Mouse (Mus musculus) kidney, postnatal 4 days (tissue): Measurements from ENCODE around the gene Slc39a1.
"Not testable (repeated sequence)": the region's sequence is repeated elsewhere in the genome, so short reads cannot be mapped to it uniquely, and the experiment has no call there.

ENCODE experiments used
- DNase-seq, 2 experiments: peaks; one replicate each; pipeline ENCODE4 v3.0.0; 2021; ENCODE audit warnings: mixed read lengths in 2 of 2

The Slc39a1 gene

DNA sequence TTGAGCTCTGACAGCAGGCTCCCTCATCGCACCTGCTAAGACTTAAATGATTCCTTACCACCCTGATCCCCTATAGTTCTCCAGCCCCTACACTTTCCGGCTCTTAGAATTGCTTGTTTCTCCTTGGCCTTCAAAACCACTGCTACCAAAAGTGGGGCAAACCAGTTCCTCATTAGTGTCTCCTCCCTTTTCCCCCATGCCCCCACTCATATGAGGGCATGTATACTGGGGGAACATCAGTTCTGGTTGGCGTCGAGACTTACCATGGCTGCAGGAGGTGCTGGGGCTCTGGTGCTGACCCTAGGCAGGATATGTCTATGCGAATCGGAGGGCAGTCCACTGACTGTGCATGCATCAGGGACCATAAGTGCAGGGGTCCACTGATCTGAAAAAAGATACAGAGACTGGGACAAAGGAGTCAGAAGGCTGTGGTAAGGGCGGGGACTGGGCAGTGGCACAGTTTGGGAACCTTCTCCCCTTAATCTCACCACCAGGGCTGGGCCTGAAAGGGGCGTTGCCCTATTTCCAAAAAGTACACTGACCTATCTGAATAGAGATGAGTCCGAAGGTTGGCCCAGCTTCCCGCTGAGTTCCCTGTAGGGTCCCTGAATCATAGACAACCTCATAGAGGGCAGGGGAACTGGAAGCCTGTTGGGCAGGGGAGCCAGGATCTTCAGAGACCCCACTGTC, 6.2 kb upstream of the Slc39a1 start:
- DNase-seq = no peak

DNA sequence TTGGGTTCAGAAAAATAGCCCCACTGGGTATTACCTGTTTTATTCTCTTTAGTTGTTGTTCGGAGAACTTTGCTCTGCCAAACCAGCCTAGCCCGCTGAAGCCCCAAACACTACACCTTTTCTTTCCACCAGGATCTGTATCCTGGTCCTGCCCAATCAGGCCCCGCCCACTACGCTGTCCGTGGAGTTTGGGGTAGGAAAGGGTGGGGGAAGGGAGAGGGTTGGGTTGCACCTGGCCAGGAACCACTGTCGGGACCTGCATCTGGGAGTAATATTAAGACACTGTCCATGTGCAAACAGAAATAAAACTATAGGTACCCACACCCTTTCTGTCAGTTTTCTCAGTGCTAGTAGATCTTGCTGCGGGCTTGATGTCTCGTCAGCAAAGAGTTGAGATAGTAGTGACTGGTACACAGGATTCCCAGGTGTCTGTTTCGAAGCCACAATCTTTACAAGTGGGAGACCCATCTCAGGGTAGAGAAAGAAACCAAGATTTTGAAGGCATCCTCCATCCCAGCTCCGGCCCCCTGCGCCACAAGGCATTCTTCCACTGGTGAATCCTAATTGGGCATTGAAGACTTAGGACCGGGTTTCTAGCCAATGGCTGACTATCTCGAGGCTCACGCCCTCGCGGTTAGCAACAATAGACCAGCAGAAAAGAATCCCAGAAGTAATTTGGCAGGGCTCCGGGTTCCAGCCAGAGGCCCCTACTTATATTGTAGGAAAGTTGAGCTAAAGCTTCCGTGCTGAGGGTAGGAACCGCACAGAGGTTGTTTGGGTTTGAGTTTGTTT, 4.8 kb upstream of the Slc39a1 start, which contains the start of gene Creb3l4:
Gene Creb3l4 (minus strand): TSS at position 529 of the 792 bp plus-strand sequence.
- peak; percentile 68 to 77 for DNase-seq

DNA sequence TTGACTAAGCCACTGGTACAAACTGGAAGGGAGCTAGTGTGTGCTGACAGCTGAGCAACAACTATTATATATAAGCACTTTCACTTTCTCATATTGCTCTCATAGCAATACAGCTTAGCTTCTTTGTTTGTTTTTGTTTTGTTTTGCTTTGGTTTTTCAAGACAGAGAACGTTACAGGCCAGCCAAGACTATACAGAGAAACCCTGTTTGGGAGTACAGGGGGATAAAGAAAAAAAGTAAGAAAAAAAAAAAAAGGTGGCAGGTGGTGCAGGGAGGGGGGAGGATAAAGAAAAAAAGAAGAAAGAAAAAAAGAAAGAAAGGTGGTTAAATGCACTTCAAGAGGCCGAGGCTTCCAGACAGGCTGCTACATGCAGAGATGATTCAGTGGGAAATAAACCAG, 2.6 kb upstream of the Slc39a1 start:
- DNase-seq = no peak

DNA sequence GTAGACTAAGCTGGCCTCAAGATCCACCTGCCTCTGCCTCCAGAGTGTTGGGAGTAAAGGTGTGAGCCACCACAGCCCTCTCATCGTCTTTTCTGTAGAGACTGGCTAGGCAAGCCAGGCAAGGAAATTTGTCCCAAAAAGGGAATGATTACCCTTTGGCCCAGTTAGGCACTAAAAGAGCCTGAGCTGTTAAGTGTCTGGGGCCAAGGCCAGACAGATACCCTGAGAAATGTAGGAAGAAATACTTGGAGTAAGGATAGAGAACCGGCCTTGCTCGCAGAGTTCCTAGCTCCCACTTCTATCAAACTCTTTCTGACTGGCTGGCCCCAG, 377 bp upstream of the Slc39a1 start:
- no peak for DNase-seq

DNA sequence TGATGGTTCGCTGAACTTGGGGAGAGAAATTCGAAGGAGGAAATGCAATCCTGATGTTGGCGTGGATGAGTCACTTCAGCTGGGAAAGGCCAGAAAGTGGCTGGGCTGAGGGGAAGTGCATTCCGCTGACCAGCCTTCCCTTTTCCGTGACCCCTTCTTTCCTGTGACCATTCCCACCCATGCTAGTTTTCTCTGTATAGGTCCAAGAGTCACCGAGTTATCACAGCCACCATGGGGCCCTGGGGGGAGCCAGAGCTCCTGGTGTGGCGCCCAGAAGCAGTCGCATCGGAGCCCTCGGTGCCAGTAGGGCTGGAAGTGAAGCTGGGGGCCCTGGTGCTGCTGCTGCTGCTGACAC, 751 bp downstream of the Slc39a1 start:
- DNase-seq = peak; percentile 47 to 71

DNA sequence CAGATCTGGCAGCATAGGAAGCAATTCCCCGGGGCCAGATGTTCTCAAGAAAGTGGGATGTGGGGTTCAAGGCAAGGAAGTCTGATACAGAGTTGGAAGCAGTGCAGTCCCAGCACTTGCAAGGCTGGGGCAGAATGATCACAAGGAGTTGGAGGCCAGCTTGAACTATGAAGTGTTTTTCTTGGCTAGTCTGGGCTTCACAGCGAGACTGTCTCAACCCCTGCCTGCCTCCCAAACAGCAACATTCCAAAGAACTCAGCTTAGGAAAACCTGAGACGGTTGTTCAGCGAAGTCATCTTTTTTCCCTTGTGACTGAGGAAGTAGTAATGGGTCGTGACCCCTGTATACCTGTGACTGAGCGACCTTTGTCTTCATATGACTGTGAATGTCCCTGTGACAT, 2.8 kb downstream of the Slc39a1 start:
- DNase-seq = no peak

DNA sequence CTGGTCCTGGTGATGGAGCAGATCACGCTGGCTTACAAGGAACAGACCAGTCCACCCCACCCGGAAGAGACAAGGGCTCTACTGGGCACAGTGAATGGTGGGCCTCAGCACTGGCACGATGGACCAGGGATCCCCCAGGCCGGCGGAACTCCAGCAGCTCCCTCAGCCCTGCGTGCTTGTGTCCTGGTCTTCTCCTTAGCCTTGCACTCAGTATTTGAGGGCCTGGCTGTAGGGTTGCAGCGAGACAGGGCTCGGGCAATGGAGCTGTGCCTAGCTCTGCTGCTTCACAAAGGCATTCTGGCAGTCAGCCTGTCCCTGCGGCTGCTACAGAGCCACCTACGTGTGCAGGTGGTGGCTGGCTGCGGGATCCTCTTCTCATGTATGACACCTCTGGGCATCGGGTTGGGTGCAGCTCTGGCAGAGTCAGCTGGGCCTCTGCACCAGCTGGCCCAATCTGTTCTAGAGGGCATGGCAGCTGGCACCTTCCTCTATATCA, 3.8 kb downstream of the Slc39a1 start:
- DNase-seq = not testable (repeated sequence)

DNA sequence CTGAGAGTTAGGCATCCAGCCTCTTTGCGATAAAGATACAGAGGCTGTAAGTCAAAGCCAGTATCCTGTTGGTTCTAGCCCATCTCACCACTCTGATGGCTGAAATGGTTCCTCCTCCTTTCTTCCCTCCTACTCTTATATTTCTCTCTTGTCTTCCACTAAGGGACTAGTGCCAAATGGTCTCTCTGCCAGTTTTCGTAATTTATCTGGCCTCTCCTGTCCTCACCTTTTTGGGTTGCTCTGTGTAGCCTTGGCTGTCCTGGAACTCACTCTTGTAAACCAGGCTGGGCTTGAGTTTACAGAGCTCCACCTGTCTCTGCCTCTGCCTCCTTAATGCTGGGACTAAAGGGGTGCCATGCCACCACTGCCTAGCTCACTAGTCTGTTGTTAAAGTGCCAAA, 4.7 kb downstream of the Slc39a1 start:
- DNase-seq = not testable (repeated sequence)

DNA sequence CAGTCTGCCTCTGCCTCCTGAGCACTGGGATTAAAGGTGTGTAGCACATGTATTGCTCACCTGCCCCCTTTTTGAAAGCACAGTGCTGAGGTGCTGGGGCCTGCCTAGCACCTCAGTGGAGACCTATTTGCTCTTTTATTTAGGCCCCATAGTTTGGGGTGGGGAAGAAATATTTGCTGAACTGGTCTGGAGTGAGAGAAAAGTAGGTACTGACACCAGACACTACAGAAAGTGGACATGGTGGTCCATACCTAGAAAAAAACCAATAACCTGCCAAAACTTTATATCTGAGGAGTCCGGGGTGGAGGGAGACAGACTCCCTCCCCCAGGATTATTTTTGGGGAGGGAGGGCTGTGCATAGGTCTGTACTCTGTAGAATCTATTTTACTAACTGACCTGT, 5.2 kb downstream of the Slc39a1 start:
- DNase-seq = not testable (repeated sequence)

DNA sequence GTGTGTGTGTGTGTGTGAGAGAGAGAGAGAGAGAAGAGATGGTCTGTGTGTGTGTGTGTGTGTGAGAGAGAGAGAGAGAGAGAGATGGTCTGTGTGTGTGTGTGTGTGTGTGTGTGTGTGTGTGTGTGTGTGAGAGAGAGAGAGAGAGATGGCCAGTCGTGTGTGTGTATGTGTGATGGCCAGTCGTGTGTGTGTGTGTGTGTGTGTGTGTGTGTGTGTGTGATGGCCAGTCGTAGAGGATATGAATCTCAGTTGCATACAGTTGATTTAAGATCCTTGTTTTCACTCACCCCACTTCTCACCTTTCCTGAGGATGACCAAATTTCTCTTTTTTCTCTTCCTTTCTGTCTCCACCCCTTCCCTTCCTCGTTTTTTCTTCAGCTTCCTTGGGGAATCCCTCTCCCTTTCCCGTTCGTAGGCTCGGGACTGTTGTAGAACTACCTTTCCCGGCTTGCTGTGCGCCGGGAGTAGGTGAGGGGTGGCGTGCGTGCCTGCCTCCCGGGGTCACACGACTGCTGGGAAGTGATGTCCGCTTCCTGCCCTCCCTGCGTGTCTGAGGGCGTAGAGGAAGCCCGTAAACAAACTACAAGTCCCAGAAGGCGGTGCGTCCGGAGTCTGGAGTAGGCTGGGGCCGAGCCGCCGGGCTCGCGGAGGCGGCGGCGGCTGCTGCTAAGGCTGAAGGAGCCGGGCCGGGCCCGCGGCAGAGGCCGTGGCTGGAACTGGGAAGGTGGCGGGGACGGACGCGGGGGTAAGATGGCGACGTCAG, 5.9 kb downstream of the Slc39a1 start, which contains the start of gene Crtc2:
Gene Crtc2 (plus strand): TSS at position 511 of the 766 bp plus-strand sequence.
- peak; percentile 94 to 97 for DNase-seq

DNA sequence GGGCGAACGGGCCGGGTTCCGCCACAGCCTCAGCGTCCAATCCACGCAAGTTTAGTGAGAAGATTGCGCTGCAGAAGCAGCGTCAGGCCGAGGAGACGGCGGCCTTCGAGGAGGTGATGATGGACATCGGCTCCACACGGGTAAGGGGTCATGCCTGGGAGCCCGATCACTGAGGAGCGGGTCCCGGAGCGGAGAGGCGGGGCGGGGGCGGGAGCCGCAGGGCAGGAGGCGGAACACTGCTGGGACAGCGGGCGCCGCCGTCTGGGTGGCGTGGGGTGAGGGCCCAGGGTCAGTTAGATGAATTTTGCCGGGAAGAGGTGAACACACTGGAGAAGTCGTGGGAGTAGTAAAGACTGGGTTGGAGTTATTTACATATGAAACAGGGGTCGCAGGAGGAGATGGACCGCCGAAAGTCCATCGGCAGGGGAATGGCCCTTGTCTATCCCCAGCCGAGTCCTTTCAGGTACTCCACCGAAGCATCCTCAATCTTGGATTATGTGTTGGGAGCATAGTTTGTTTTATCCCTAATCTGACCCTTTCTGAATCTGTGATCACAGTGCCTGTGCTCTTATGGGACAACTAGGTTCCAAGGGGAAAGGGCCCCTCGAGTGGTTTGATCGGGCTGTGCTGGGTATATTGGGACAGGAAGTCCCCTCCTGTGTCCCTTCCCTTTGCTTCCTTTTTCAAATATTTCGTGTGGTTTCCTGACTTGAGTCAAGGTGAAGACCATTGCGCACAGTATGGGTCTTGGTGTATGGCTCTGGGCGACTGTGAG, 6.6 kb downstream of the Slc39a1 start:
- no peak for DNase-seq

DNA sequence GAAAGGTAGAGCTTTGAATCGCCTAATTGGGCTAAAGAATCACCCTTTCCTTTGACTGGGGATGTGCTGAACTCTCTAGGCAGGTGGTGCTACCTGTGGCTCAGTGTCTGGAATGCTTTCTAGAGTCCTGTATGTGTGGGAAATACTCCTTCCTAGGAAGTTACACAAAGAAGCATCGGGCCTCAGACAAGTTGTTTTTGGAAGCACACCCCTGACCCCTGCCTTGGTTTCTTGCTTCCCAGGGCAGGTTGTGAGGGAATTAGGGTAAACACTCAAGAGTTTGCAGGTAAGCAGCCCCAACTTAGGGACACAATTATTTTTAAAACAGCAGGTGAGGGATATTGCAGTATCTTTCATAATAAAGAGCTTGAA, 7.2 kb downstream of the Slc39a1 start:
- no peak for DNase-seq

DNA sequence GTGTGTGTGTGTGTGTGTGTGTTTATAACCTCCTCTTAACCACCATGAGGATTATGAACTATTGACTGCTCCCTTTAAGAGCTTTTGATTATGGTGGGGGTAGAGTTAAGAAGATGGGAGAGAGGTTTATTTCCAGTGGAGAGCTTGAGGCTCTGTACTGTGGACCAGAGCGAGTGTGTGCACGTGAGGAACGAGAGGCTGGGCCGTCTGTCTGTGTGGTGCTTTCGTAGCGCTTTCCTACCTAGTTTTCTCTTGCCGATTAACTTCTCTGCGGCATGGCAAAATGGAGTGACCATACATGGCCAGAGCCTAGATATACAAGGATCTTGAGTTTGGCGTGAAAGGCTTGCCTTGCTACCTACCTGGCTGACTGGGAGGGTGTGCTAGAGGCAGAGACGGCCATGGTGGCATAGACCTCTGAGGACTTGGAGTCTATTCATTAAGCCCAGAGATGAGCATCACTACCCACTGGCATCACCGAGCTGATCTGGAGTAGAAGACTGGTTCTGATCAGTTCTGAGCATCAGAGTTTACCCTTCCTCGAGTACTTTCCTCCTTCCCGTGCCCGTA, 7.9 kb downstream of the Slc39a1 start:
- no peak for DNase-seq

DNA sequence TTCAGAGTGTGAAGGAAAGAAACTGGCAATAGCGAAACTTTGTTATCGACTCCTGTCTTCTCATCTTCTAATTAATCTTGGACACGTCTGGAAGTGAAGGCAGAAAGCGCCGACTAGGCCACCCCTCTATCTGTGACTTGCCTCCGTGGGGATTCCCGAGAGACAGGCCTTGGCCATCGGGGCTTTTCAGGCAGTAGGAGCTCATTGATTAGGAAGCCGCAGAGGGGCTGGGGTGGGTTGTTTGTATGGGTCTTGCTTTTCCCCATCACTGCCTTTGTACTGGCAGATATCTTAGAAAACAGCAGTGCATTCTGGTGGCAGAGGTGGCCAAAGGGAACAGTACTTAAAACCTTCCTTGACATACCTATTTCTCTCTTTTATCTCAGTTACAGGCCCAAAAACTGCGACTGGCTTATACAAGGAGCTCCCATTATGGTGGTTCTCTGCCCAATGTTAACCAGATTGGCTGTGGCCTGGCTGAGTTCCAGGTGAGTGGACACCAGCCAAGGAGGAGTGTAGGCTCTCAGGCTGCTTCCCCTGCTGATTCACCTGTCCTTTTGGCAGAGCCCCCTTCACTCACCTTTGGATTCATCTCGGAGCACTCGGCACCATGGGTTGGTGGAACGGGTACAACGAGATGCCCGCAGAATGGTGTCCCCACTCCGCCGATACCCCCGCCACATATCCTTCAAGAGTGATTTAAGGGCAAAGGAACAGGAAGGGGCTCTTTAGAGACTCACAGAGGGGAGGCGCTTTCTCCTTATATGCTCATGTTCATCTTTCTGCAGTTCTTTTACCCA, 9.0 kb downstream of the Slc39a1 start:
- no peak for DNase-seq

DNA sequence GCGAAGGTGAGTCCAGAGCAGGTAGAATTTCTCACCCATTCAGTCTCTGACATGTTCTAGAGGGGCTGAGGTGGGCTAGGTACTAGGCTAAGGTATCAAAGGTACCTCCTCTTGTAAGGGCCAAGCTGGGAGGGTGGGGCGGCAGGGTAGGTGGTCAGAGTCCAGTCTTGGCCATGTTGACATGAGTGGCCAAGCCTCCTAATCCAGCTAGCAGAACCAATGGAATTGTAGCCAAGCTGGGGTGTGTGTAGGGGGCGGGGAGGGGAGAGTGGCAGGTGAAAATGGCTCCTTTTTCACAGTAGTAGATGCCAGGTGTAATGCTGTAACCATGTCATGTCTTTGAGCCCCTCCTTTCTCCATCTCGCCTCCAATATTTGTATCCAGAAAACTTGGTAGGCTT, 10.5 kb downstream of the Slc39a1 start:
- DNase-seq = no peak

DNA sequence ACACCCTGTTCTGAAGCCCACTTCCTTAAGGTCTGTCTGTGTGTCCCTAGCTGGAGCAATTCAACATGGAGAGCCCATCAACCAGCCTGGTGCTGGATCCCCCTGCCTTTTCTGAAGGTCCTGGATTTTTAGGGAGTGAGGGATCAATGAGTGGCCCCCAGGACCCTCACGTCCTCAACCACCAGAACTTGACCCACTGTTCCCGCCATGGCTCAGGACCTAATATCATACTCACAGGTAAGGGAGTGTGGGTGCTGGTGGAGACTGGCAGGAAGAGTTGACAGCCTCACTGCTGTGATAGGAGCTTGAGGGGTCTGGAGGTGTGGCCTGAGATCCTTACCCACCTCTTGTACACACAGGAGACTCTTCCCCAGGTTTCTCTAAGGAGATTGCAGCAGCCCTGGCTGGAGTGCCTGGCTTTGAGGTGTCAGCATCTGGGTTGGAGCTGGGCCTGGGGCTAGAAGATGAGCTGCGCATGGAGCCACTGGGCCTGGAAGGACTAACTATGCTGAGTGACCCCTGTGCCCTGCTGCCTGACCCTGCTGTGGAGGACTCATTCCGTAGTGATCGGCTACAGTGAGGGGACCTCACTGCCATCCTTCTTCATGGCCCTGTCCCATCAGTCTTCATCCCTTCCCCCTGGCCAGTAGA, 15.3 kb downstream of the Slc39a1 start:
- no peak for DNase-seq

DNA sequence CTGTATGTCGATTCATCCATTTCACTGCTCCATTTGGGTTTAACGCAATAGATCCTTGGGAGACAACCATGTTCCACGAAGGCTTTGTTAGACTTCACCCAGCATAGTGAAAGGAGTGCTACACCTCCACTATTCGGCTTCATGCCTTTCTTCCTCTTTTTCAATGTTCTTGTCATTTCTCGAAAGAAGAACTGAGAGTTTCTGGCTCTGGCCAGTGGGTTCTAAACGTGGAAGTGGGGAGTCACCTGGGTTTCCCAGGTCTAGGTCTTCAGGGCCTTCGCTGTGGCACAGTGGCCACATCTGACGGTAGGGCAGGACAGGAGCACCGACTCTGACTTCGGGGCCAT, 16.7 kb downstream of the Slc39a1 start:
- no peak for DNase-seq

DNA sequence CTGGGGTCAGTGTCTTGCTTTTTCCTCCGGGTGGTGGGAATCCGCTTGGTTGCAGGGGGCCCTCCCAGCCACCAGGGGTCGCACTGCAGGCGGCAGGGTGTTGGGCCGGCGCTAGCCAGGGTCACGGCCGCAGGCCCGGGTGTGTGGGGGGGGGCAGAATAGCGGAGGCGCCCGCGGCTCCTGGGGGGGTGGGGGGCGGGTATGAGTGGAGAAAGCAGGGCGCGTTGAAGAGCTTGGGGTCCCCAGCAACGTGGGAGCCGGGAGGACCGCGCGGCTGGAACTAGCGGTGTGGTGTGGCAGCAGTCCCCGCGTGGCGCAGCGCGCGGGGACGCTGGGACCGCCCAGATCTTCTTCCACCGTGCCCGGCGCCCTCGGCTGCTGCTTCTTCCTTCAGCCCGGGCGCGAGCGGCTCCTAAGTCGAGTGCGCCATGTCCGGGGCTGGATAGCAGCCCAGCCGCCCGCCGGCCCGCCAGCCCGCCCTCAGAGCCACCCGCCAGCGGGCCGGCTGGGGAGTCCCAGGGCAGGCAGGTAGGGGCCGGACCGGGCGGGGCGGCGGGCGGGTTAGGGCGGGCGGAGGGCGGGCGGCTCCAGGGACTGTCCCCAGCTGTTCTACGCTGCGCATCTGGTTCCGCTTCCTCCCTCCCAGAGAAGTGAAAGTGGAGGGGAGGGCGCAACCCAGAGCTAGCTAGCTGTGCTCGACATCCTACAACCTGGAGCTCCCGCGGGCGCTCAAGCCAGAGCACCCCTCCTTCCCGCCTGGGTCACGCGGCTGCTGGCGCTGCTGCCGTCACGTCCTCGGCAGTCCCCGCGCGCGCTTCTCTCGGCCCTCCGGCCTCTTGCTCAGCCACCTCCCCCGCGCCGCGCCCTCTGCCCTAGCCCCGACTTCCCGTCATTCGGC, 17.3 kb downstream of the Slc39a1 start, which contains the start of gene Dennd4b:
Gene Dennd4b (plus strand): TSS at position 152 of the 898 bp plus-strand sequence.
- peak; percentile 96 for DNase-seq

DNA sequence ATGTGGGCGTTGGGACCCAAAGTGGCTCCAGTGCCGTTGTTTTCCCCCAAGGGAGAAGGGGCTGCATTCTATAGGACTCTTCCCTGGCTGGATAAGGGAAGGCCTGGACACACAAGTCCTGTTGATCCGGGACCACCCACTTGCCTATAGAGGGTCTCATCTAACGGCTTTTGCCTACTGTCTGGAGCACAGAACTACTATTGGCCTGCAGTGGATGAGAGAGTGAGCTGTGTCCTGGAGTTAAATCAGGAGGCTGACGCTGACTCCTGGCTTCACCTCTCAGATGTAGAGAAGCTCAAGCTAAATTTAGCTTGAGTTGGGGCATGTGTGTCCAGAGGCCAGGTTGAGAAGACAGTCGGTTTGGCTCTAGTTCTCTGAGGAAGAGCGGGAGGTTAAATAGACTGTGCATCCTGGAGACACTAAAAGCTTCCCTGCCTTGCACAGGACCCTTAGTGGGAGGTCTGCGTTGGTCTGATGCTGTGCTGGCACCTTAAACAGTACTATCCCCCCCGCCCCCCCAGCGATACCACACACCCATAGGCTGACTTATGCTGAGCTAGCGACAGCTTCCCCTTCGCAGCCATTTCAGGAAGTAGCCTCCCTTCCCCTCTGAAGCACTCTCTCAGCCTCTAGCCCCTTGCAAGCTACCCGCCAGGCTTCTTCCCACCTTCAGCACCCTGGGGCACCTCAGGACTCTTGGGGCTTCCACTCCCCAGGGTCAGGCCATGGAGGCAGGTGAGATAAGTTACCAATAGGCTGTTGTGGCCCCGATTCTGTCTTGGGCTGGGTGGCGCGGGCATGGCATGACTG, 18.2 kb downstream of the Slc39a1 start:
- DNase-seq = peak in 1 of 2 experiments; percentile 29
